Mouse (Mus musculus) layer of hippocampus, adult 9-10 months (tissue): ENCODE data around the gene Sfxn3.

ENCODE experiments used
- DNase-seq: peaks from one replicate; pipeline ENCODE4 v3.0.0; 2022; ENCODE audit warnings: low spot score

The Sfxn3 gene

DNA sequence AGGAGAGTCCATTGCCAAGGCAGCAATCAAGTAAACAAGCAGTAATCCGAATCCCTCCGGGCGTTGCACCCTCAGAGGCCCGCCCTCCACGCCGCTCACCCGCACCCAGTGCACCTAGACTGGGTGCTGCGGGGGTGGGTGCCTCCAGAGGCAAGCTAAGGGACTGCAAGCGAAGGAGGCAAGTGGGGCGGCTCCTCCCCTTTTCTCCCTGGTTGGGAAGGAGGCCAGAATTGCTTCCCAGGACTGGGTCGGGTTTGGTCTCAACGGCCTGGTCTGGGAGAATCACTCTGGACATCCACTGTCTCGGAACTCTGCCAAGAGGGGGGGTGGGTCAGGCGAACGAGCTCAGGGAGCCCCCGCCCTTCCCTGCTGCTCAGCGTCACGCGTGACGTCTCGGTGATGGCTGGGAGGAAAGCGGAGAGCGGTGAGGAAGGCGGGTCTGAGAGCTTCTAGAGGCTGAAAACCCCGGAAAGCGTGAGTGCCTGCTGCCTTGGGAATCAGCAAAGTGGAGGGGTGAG is at the start of gene Sfxn3:
Gene Sfxn3 (plus strand): TSS at position 87 of the 518 bp plus-strand sequence.
- DNase-seq, result peak; percentile 80

DNA sequence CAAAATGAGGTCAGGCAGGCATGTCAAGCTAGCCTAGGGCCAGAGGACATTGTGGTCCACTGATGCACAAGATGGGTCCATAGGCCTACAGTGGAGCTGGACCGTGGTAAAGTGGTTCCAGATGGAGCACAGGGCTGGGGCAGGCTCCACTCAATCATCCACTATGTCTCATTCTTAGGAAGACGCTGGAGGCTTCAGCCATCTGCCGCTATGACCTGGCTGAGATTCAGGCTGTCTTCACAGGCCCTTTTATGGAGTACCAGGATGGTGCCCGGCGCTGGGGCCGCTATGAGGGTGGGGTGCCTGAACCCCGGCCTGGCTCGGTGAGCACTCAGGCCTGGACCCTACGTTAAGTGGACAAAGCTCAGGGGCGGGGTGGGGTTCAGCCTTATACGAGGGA is 49.5 kb upstream of the Sfxn3 start:
- DNase-seq, result no peak

DNA sequence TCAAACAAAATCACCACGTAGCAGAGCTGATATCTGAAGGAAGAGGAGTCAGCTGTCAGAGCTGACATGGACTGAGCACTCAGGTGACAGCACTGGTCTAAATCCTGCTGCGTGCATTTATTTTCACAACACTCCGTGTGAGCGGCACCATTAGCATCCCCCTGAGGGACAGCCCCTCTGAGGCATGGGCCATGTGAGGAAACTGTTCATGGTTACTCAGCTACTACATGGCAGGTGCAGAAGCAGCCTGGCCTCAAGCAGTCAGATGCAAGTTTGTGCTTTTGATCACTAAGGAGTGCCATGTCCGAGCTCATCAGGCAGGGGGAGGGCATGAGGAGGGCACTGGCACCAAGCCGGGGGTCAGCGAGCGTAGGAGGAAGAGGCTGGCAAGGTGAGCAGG is 47.7 kb upstream of the Sfxn3 start:
- DNase-seq, result no peak

DNA sequence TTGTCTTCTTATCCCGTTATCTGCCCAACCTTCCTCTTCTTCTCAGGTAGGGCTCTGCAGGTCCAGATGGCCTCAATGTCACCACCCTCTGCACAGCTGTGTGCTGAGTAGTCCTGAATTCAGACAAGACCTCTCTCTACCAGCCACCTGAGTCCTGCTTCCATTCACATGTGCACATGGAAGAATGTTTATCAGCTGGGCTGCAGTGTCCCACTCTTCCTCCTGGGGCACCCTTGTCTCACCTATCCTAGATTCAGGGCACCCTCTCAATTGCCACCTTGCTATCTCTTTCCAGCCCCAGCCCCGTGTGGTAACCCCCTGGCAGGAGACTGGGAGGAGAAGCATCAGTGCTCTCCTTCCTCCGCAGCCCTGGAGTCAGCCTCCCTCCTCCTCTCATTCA is 45.0 kb upstream of the Sfxn3 start:
- no peak for DNase-seq

DNA sequence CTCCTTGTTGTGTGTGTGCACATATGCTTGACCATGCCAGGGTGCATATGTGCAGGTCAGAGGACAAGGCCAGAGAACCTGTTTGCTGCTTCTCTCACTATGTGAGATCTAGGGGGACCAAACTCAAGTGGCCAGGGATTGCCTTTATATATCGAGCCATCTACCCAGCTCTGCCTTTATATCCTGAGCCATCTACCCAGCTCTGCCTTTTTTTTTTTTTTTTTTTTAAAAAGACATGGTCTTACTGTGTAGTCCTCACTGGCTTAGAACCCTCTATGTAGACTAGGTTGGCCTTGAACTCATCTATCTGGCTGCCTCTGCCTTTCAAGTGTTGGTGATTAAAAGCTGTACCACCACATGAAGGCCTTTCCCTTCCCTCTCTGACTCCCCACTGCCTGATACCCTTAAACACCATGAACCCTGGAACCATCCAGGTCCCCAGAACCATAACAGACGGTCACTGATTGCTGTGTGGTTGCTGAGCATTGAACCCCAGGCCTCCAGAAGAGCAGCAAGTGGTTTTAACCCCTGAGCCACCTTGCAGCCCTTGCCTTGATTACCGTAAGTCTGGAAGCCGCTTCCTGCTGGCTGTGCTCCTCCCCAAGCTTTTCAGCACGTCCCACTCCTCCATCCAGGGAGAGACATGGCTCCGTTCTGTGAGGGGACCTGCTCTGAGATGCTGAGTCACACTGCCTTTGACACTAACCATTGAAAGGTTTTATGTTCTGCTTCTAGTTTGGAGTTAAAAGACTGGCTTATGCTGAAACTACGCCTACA is 43.4 kb upstream of the Sfxn3 start:
- no peak for DNase-seq

DNA sequence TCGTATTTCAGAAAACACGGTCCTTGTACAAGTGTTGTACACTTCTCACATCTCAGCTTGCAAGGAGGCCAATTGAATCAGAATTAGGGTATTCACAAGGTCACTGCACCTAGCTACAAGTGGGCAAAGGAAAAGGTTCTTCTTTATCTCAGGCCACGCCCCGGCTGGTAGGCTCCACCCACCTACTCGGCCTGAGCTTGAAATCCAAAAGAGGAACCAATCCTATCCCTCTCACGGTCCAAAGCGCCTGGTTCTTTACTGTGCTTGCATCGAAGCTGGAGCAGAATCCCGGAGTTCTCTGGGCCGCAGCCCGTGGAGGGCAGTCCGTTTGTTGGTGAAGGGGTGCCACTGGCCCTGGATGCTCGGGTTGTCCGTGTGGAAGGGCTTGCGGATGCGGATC is 41.9 kb upstream of the Sfxn3 start, which contains the start of gene Twnk:
Gene Twnk (plus strand): TSS at position 220 of the 400 bp plus-strand sequence.
- DNase-seq, result no peak

DNA sequence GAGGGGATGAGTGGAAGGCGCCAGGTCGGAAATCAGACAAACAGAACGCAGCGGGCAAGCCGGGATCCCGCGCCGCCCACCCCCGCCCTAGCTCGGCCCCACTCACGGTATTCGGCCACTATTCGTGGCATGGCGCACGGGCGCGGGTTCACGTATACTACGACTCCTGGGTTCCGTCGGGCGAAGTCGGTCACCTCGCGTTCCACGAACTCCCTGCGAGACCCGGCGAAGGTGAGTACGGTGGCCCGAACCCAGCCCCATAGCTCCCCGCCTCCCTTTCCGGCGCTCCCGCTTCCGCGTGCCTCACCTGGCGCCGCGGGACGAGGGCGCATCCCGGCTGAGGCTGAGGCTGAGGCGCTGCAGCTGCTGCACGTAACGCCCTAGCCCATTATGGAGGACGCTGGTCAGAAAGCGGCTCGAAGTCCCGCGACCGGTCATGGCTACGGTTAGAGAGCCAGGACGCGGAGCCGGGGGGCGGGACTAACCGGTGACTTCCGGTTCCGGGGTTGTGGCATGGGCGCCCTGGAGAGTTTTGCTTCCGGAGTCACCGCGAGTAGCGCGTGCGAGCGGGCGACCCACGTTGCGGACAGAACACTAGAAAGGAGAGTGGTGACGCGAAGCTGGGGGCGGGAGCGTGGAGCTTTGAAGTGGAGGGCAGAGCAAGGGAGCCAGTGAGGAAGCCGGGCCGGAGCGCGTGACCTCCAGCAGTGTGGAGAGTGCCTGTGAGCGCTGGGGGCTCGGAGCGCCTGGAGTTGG is 41.2 kb upstream of the Sfxn3 start, which contains the start of gene Mrpl43:
Gene Mrpl43 (minus strand): TSS at position 486 of the 756 bp plus-strand sequence.
- peak; percentile 90 for DNase-seq

DNA sequence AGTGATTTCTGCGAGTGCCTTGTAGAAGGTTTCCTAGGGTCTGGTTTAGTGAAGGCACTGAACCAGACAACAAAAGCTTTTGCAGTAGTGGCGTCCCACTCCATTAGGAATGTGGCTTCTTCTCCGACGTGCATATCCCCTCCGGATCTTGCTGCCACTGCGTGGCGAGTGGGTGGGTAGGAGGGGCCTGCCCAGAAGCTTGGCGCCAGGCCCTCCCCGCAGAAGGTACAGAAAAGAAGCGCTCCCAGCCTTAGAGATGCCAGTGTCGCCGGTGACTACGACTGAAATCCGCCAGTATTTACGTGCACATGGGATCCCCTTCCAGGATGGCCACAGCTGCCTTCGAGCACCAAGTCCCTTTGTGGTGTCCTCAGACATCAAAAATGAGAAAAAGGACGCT is 40.3 kb upstream of the Sfxn3 start:
- no peak for DNase-seq

DNA sequence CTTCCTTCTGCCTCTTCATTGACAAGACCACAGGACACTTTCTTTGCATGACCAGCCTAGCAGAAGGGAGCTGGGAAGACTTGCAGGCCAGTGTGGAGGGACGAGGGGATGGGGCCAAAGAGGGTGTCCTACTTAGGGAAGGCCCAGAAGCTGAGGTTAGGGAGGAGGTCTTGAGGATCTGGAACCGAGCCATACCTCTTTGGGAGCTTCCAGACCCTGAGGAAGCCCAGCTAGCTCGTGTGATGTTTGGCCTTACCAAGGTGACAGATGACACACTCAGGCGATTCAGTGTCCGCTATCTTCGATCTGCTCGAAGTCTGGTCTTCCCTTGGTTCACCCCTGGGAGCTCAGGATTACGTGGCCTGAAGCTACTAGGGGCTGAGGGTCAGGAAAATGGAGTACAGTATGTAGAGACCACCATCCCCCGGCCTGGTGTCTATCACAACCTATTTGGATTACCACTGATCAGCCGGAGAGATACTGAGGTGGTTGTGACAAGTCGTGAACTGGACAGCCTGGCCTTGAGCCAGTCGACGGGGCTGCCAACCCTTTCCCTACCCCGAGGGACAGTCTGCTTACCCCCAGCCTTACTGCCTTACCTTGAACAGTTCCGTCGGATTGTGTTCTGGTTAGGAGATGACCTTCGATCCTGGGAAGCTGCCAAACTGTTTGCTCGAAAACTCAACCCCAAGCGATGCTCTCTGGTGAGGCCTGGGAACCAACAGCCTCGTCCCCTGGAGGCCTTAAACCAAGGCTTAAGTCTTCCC is 39.7 kb upstream of the Sfxn3 start:
- no peak for DNase-seq

DNA sequence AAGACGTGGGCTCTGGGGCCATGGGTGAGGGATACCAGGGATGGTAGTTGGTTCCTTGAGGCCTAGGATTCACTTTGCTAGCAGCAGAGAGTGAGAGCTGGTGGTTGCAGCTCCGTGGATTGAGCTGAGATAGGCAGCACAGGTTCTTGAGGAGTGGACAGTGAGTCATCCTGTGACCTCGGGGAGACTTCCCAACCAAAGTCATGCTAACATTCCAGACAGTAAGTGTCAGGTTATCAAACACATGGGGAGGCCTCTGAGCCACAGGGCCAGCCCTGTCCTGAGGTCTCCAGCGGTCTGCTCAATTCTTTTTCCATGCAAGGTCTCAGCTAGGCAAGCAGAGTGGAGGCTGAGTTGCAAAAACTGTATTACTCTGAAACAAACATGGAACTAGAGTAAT is 36.7 kb upstream of the Sfxn3 start:
- DNase-seq, result no peak

DNA sequence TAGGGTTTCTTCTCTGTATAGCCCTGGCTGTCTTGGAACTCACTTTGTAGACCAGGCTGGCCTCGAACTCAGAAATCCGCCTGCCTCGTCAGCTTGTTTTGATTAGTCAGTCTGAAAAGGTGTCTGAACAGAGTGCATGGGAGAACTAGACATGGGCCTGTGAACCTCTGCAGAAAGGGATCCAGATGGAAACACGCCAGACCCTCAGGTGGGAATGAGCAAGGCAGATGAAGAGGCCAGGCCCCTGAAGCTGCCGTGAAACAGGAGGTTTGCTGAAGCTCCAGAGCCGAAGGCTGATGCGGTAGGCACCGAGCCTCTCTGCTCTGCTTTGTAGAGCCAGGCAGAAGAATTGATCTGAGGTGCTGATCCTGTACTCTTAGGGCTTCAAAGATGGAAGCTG is 35.1 kb upstream of the Sfxn3 start:
- DNase-seq, result no peak

DNA sequence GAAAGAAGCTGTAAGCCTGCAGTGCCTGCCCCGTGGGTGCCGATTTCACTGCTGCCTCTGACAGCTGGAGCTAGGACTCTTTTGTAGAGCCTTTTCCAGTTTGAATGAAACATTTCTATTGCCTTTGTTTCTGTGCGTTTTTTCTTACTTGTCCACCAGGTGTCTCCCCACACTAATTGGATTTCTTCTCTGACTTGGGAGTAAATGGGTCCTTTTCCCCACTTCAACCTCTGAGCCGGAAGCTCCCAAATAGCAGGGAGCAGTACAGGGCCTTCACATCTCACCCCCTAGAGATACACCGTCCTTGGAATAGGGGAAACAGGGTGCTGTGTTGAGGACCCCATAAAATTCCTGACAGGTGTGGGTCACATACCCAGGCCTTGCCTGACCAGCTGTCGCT is 34.7 kb upstream of the Sfxn3 start:
- no peak for DNase-seq

DNA sequence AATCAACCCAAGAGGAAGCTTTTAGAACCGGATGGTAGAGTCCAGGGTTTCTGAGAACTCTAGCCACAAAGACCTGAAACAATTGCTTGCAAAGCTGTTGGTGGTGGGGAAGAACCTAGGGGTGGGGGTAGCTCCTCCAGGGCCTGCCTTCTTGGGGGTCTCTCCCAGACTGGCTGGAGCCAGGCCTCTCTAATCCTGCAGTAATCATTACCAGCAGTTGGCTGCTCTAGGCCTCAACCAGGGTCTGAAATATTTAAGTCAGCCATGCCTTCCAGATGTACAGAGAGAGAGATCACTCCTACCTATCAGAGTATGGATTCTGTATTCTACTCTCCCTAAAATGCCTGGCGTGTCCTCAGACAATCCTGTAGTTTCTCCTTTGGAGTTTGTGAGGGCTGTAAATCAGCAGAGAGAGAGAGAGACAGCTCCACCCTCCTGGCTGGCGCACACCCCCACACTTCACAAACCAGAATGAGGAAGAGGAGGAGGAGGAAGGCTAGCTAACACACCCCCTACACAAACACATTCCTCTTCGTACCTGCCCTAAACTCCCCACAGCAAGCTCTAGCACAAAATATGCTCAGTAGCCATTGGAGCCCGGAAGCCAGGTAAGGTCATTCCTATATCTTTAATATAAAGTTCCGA is 33.6 kb upstream of the Sfxn3 start:
- DNase-seq, result no peak

DNA sequence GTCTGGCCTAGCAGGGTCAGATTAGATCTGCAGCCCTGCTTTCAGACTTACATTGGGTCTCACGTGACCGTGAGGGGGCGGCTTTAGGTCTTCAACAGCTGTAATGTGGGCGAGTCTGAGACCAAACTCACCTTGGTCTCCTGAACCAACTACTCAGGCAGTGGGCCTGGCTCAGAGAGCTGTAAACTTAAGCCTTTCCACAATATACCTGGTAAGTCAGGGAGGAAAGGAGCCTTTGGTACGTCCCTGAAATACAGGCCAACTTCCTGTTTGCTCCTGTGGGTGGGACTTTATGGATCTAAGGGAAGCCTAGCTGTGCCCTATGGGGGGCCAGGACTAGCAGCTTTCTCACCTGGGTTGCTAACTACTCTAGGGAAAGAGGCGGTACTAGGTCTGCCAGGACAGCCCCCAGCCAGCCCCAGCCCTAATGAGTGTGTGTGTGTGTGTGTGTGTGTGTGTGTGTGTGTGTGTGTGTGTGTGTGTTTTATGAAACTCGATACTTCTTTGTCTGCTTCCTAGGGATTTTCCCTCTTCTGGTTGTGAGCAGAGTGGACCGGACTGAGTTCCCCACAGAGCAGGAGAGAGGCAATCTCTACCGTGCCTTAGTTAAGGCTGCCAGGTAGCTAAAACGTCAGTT is 32.9 kb upstream of the Sfxn3 start, which contains the start of gene Lzts2:
Gene Lzts2 (plus strand): TSS at position 80 of the 637 bp plus-strand sequence.
- DNase-seq, result no peak

DNA sequence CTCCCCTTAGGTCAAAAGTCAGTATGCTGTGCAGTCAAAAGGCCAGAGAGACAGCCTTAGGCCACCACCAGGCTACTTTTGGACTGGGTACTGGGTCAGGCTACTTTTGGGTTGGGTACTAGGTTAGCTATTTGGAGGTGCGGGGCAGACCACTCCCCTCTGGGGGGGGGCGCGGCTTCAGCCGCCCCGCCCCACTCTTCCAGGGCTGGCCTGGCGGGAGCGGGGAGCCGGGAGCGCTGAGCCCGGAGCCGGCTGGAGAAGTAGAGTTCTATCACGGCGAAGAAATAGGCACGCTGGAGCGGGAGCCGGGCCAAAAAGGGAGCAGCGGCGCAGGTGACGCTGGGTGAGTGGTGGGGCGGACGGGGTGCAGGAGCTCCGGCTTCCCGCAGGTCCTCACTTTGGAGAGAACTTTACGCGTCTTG is 32.3 kb upstream of the Sfxn3 start:
- DNase-seq, result no peak

DNA sequence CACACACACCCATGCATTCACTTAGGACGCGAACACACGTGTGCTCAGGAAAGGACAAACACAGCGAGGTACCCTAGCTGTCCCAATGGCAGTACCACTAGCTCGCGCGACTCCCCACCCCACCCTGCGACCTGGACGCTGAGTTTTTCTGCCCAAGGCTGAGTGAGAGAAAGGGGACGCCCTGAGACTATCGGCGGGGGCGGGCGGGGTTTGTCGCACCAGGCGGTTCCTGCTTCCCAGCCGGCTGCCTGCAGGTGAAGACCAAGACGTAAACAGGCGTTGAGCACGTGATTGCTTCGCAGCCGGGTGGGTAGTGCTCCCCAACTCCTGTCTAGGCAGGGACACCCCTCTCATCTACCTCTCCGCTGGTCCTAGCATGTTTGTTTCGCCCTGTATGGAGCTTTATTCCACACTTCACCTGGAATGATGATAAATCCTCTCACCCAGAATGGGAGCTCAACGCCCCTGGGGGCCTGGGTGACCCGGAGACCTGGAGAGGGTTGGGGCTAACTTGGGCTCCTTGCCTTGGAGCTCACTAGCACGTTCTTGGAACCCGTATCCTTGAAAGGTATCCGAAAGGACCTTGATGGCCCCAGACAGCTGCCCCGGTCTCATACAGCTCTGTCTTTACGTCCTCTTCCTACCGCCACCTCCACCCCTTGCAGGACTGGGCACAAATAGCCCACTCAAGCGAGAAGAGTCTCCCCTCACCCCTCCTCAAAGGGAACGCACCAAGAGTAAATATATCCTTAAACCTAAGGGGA is 31.6 kb upstream of the Sfxn3 start:
- no peak for DNase-seq

DNA sequence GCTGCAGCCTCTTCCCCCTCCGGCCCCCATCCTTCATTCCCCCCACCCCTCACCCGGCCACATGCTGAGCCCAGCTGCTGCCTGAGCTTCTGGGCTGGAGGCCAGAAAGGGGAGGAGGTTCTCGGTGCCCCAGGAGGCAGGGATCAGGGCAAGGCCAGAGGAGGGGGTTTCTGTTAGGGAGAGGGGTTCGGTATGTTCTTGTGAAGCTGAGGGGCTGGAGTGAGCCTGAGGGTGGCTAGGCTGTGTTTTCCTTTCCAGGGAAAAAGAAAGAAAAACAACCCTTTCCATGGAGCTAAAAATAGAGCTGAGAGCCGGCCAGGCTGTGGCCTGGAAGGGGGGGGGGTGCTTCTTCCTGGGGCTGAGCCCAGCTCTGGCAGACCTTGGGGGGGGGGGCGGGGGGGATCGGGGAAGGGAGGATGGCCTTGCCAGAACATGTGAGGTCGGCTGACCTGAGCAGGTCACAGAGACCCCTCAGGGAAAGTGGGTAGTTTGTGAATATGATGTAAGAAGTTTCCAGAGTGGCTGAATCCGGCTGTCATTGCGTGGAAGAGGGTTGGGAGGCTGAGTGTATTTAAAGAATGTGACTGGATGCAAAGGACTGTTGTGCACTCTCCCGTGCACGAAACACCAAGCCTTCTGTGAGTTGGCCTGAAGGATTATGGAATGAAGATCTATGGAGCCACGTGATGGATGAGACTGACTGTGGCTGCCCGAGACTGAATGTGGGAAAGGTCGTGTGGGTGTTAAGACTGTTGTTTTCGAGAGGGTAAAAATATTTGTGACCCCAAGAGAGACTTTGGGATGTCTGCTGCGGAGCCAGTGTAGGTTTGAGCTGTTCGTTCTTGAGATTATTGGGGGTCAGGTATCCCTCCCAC is 30.7 kb upstream of the Sfxn3 start:
- no peak for DNase-seq

DNA sequence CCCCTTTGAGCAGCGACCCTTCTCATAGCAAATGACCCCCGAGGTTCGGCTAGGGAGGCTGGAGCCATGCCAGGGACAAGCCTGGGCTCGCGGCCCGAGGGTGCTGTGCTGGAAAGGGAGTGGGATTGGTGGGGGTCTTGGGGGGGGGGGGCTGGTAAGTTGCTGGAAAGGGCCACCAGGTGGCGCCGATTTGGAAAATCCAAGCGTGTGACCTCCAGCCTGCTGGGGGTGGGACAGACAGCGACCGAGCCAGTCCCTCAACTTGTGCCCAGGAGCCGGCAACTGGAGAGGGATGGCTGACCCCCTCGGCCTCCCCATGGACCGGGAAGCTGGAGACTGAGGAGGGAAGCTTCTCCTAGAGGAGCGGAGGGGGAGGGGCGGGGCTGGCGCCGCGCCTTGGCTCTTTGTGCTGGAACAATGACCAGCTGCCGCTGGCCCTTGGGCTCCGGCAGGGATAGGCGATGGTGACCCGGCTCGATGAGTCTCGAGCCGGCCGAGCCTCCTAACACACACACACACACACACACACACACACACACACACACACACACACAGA is 30.0 kb upstream of the Sfxn3 start:
- no peak for DNase-seq

DNA sequence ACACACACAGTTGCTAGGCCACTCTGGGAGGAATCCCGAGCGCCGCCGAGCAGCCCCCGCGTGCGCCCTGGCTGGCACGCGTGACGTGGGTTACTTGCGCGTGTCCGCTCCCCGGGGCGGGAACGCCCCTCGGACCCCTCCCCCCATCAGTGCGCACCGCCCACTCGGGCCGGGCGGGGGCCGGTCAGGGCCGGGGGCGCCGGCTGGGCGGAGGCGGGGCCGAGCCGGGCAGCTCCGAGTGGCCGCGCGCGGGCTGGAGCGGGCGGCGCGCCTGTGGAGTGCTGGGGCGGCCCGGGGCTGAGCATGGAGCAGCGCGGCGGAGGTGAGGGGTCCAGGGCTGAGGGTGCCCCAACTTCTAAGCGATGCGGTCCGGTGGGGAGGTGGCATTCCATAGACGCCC is 29.4 kb upstream of the Sfxn3 start:
- no peak for DNase-seq
